Mouse (Mus musculus) heart, embryonic 10.5 days (tissue): ENCODE data around the gene 4931409K22Rik. TPM values are rescaled to one million over a fixed set of nuclear protein-coding genes. Genes with fewer than 3 reads are reported as not detected.
A peak's percentile ranks its signal among the peaks of the same experiment; 100 is the strongest.

ENCODE experiments used
- DNase-seq: peaks from one replicate; pipeline ENCODE4 v3.0.0-alpha.2; 2017; ENCODE audit warnings: low spot score
- H3K27ac ChIP-seq: fragments of 300-500 bp; sonication (generic); 2 replicates; pipeline ENCODE4 v1.5.1; 2016; ENCODE audit warnings: mild to moderate bottlenecking
- H3K27me3 ChIP-seq: fragments of 300-500 bp; sonication (generic); 2 replicates; pipeline ENCODE4 v1.6.1; 2016; ENCODE audit warnings: mild to moderate bottlenecking; ENCODE audit not compliant: poor library complexity, insufficient read depth, severe bottlenecking
- H3K36me3 ChIP-seq: fragments of 300-500 bp; sonication (generic); 2 replicates; pipeline ENCODE4 v1.6.1; 2016; ENCODE audit warnings: mild to moderate bottlenecking, moderate library complexity
- H3K4me1 ChIP-seq: fragments of 300-500 bp; sonication (generic); 2 replicates; pipeline ENCODE4 v1.6.1; 2016; ENCODE audit warnings: mild to moderate bottlenecking
- H3K4me3 ChIP-seq: fragments of 300-500 bp; sonication (generic); 2 replicates; pipeline ENCODE4 v1.5.1; 2016; ENCODE audit warnings: mild to moderate bottlenecking, moderate library complexity
- H3K9me3 ChIP-seq: fragments of 300-500 bp; sonication (generic); 2 replicates; pipeline ENCODE4 v1.6.1; 2016; ENCODE audit warnings: mild to moderate bottlenecking, moderate library complexity
- WGBS: fragments of 180-500 bp; shearing (Covaris S2); methylation state at CpG from one replicate; pipeline ENCODE4 v1.1.7; 2016; 5-methylcytosine and 5-hydroxymethylcytosine counted together
- polyA plus RNA-seq: library from polyadenylated mRNA; unstranded; fragments of >200 nt; fragmentation: Nextera tagmentation; extraction: Ambion mirVana; gene quantifications from 2 replicates; pipeline ENCODE4 v1.2.1, GENCODE M21; 2016

4931409K22Rik gene
- polyA plus RNA-seq, 1 experiment from 2014 or later: 0.09 TPM

DNA sequence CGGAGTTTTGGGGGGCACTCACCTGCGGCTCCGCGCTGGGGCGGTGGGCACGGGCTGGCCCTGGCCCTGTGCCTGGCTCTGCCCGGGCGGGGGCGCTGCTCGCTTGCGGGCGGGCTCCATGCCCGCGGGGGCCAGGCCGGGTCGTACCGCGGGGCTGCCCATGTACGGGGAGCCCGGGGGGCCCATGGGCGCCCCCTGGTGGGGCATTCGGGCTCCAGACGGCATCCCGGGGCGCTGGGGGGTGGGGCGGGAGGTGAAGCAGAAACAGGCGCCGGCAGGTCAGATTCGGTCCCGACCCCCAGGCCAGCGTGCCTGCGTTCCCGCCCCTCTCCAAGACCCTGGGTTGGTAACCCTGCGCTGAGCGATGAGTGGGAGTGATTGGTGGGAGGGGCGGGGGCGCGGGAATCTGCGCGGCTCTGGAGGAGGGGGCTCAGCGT lies 42.0 kb upstream of the 4931409K22Rik start:
- Histone ChIP-seq H3K27me3 (peaks cover 29% of the 10 kb centered on the region; the same call in 1 of the 2 replicates), H3K27ac (peak overlapping the region; percentile 86), H3K36me3 (peaks cover 35% of the 10 kb centered on the region), H3K4me1 (peaks cover 70% of the 10 kb centered on the region), H3K9me3 (no peaks in the 10 kb centered on the region), H3K4me3 (peak overlapping the region; percentile 68)
- WGBS: 1% methylated on average over 41 of the region's 41 CpGs
- no peak for DNase-seq

DNA sequence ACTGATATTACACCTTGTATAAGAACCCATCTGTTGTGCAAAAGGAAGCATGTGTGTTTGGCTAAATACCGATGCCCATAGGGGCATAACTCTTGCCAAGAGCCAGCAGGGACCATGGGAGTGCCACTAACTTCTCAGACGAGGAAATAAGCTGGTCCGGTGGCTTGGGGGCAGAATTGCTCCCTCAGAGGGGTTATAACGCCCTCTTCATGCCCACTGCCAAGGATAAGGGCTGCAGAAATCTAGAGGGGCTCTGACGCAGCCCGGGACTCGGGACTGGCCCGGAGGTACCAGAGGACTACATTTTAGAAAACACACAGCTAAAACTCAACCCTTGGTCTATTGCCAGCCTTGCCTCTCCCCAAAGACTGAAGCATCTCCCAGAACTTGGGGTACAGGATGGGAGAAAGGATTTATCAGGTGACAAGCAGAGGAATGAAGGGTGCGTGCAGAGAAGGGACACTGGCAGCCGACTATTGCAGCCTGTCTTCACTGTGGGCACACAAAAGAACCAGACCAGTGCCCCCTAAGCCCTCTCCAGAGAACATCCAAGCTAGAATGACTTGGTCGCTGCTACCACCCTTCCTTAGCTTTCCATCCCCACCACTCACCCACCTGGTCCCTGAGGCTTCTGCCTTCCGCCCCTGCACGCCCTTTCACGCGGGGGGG lies 41.4 kb upstream of the 4931409K22Rik start:
- Histone ChIP-seq H3K4me1 (peaks cover 70% of the 10 kb centered on the region), H3K4me3 (peak overlapping the region; percentile 68), H3K36me3 (peaks cover 40% of the 10 kb centered on the region), H3K9me3 (no peaks in the 10 kb centered on the region), H3K27me3 (peaks cover 29% of the 10 kb centered on the region; the same call in 1 of the 2 replicates), H3K27ac (peak overlapping the region; percentile 86)
- no peak for DNase-seq
- 28% methylated on average over 15 of the region's 15 CpGs for WGBS

DNA sequence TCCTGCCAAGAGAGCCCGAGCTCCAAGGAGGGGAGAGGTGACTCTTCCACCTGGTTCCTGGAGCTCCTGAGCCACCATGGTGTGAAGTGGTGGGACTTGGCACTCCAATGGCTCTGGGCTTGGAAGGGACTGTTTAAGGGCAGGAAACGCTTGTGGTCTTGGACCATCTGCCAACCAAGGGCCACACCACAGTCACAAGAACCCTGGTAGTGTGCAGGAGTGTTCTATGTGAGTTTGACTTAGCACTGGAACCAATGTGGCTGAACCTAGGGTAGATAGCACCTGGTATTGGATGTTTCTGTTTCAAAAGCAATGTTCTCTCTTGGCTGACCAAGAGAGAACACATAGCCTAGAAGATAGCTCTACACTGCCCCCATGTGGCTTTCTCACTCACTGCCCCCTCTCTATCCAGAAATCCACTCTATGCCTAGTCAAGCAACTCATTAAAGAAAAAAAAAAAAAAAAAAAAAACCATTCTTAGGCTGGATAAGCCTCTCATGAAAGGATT lies 40.7 kb upstream of the 4931409K22Rik start:
- H3K36me3 ChIP-seq: peaks cover 48% of the 10 kb centered on the region
- no peaks in the 10 kb centered on the region for H3K9me3 ChIP-seq
- H3K27me3 ChIP-seq: peaks cover 29% of the 10 kb centered on the region; the same call in 1 of the 2 replicates
- H3K4me1 ChIP-seq: peaks cover 70% of the 10 kb centered on the region
- no peak for DNase-seq
- no peak overlapping the region for H3K4me3 ChIP-seq
- H3K27ac ChIP-seq: no peak overlapping the region
- WGBS: 60% methylated on average over 2 of the region's 2 CpGs

DNA sequence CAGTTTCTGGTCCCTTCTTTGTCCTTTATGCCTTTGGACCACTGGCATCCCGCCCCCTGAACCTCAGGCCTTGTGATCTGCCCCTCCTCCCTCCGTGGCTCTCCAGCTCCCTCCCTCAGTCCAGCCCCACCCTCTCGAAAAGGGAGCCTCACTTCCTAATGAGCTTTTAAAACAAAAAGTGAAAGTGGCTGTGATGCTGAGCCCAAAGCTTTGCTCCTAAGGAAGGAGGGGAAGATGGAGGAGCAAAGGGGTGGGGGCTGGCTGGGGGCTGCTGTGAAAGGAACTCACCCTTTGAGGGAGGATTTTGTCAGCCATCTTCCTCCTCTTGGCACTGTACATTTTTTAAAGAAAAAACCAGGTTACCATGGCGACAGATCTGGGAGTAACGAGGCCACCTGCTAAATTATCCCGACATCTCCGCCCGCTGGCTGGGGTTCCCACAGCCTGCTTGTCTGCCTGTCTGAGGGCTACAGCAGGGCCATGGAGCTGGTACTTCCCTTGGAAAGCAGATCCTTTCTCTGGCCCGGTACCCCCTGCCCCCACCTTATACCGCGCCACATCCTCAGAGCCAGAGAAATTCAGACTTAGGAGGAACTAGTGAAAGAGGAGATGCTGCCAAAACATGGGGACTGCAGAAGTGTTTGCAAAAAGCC lies 40.0 kb upstream of the 4931409K22Rik start:
- no peak for DNase-seq
- H3K4me3 ChIP-seq: no peak overlapping the region
- H3K27ac ChIP-seq: no peak overlapping the region
- peaks cover 70% of the 10 kb centered on the region for H3K4me1 ChIP-seq
- WGBS: 54% methylated on average over 11 of the region's 11 CpGs
- H3K27me3 ChIP-seq: peaks cover 29% of the 10 kb centered on the region; the same call in 1 of the 2 replicates
- H3K9me3 ChIP-seq: no peaks in the 10 kb centered on the region
- H3K36me3 ChIP-seq: peaks cover 54% of the 10 kb centered on the region

DNA sequence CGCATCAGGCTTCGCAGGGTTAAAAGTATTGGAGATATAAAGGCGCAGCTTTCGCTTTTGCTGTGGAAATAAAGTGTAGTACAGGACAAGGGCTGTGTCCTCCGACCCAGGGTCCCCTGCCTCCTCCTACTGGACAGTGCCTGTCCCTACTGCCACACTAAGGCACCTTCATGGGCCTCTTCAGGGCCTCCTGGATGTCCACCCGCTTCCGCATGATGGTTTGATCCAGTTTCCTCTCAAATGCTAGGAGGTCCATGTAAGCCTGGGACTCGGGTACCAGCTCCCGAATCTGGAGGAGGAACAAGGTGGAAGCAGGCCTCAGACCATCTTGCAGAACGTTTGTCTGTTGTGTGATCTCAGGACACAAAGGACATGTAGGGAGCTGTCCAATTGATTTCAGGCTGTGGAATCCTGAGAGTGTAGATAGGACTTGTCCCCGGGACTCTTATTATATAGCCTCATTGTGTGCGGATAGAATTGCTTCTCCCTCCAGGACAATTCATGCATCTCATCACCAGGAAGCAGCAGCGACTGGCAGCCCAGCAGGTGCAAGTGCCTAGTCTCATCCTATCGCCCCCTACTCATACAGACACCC lies 39.3 kb upstream of the 4931409K22Rik start:
- Histone ChIP-seq H3K4me1 (peaks cover 72% of the 10 kb centered on the region), H3K27me3 (peaks cover 25% of the 10 kb centered on the region; the same call in 1 of the 2 replicates), H3K27ac (no peak overlapping the region), H3K9me3 (no peaks in the 10 kb centered on the region), H3K4me3 (no peak overlapping the region), H3K36me3 (peaks cover 62% of the 10 kb centered on the region)
- 78% methylated on average over 14 of the region's 14 CpGs for WGBS
- no peak for DNase-seq

DNA sequence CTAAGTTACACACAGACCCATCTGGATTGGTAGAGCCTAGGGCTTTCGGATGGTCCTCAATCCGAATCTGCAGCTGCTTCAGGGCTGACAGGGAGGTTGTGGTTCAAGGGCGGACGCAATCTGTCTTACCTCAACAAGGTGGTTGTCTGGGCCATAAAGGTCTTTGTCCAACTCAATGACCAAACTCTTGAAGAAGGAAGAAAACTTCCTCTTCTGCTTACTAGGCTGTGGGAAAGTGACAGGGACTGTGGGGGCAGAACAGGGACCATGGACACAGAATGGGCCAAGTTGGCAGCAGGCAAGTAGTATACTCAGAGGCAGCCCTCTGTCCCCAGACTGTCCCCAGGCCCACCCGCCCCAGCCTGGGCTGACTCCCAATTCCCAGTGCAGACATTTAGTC lies 38.7 kb upstream of the 4931409K22Rik start:
- no peak overlapping the region for H3K4me3 ChIP-seq
- H3K4me1 ChIP-seq: peaks cover 70% of the 10 kb centered on the region
- H3K27ac ChIP-seq: no peak overlapping the region
- no peak for DNase-seq
- peaks cover 66% of the 10 kb centered on the region for H3K36me3 ChIP-seq
- peaks cover 18% of the 10 kb centered on the region; the same call in 1 of the 2 replicates for H3K27me3 ChIP-seq
- no peaks in the 10 kb centered on the region for H3K9me3 ChIP-seq
- 90% methylated on average over 5 of the region's 5 CpGs for whole genome bisulfite sequencing

DNA sequence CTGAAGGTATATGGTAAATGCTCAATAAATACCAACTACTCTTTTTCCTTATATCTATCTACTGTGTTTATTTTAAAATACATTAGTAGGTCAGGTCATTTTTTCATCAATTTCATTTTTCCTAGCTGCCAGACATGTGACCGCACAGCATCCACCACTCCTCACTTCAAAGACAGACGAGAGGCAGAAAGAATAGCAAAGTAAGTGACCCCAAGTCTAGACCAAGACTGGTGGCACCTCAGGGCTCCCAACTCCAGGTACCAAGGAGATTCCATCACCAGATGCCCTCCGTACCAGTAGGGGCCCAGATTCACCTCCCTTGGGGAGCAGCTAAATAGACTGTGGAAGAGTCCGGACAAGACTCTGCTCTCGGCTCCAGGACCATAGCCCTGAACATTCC lies 37.7 kb upstream of the 4931409K22Rik start:
- Histone ChIP-seq H3K4me3 (no peak overlapping the region), H3K9me3 (no peaks in the 10 kb centered on the region), H3K36me3 (peaks cover 76% of the 10 kb centered on the region), H3K27ac (no peak overlapping the region), H3K4me1 (peaks cover 63% of the 10 kb centered on the region), H3K27me3 (peaks cover 11% of the 10 kb centered on the region; the same call in 1 of the 2 replicates)
- WGBS: 88% methylated on average over 5 of the region's 5 CpGs
- no peak for DNase-seq

DNA sequence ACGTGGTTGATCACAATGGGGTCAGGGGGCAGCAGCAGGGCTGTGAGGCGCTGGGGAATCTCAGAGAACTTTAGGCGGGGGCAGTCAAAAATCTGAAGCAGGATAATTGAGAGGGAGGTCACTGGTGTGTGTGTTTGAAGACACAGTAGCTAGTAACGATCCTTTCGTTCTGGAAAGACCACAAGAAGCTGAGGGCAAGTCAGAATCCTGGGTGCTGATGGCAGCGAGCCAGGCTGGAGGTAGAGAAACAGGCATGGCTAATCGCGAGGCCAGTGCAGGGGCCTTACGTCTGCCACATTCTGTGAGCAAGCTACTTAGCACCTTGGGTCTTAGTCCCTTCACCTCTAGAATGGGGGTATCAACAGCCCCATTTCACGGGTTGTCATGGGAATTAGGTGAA lies 37.3 kb upstream of the 4931409K22Rik start:
- no peak overlapping the region for H3K4me3 ChIP-seq
- H3K36me3 ChIP-seq: peaks cover 80% of the 10 kb centered on the region
- H3K27me3 ChIP-seq: 0 out of 2 replicates have a peak, but pooled peaks cover 7% of the 10 kb centered on the region
- H3K4me1 ChIP-seq: peaks cover 63% of the 10 kb centered on the region
- no peak for DNase-seq
- no peak overlapping the region for H3K27ac ChIP-seq
- no peaks in the 10 kb centered on the region for H3K9me3 ChIP-seq
- 71% methylated on average over 10 of the region's 10 CpGs for WGBS

DNA sequence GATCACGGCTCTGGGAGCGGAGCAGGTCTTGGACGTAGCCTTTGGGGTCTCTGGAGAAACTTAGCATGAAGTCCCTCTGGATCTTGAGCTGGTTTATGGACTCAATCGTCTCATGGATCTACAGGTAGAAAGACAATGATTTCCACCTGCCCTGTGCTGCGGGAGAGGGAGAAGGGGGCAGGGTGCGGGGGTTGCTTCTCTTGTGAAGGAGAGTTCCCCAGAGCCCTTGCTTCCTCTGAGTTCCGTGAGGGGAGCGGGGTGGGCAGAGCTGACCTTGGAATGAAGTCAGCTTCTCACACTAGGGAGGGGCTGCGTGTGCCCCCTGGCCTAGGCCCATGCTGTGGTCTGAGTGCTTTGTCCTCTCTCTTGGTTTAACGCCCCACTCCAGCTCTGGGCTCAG lies 36.6 kb upstream of the 4931409K22Rik start:
- WGBS: 85% methylated on average over 10 of the region's 10 CpGs
- Histone ChIP-seq H3K27me3 (0 out of 2 replicates have a peak, but pooled peaks cover under 1% of the 10 kb centered on the region), H3K4me3 (no peak overlapping the region), H3K36me3 (peaks cover 87% of the 10 kb centered on the region), H3K27ac (no peak overlapping the region), H3K9me3 (no peaks in the 10 kb centered on the region), H3K4me1 (peaks cover 63% of the 10 kb centered on the region)
- DNase-seq: no peak

DNA sequence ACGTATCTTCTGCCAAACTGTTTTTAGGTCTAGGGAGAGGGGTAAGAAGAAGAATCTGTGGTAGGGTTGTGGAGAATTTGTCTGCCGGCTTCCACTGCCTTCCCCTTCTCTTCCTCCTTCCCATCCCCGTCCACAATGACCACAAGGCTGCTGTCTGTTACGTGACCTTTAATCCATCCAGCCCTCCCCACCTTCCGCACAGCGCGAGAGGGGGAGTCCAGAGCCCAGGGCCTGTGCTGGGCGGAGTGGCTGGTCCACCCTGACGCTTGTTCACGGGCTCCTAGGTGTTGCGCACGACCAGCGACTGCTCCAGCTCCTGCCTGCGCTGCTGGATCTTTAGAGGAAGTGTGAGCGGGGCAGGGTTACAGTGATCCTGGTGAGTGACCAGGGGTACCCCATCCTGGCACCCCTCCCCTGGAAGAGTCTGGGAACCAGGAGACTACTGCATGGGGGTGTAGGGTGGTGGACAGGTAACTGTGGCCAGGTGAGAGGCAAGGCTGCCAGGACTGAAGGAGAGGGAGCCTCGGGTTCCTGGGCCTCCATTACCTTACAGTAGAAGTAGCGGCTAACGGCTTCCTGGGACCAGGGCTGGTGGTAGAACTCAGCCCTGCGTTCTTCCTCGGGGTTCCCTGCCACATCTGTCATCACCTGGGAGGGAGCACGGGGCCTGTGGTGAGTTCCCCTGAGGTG lies 36.0 kb upstream of the 4931409K22Rik start:
- DNase-seq: no peak
- no peaks in the 10 kb centered on the region for H3K9me3 ChIP-seq
- H3K27me3 ChIP-seq: no peaks in the 10 kb centered on the region
- WGBS: 69% methylated on average over 21 of the region's 21 CpGs
- no peak overlapping the region for H3K4me3 ChIP-seq
- H3K36me3 ChIP-seq: peaks cover 89% of the 10 kb centered on the region
- H3K27ac ChIP-seq: no peak overlapping the region
- H3K4me1 ChIP-seq: peaks cover 64% of the 10 kb centered on the region

DNA sequence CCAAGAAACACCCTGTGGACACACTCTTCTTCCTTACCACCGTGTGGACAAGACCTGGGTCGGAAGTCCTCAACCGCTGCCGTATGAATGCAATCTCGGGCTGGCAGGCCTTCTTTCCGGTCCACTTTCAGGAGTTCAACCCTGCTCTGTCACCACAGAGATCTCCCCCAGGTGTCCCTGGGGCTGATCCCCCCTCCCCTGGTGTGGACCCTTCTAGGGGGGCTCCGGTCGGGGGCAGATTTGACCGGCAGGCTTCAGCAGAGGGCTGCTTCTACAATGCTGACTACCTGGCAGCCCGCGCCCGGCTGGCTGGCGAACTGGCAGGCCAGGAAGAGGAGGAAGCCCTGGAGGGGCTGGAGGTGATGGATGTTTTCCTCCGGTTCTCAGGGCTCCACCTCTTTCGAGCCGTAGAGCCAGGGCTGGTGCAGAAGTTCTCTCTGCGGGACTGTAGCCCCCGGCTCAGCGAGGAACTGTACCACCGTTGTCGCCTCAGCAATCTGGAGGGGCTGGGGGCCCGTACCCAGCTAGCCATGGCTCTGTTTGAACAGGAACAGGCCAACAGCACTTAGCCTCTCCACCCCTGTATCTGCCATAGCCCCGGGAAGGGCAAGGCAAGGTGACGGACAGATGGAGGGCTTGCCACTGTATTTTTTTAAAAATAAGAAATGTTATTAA lies 35.3 kb upstream of the 4931409K22Rik start:
- WGBS: 64% methylated on average over 24 of the region's 24 CpGs

DNA sequence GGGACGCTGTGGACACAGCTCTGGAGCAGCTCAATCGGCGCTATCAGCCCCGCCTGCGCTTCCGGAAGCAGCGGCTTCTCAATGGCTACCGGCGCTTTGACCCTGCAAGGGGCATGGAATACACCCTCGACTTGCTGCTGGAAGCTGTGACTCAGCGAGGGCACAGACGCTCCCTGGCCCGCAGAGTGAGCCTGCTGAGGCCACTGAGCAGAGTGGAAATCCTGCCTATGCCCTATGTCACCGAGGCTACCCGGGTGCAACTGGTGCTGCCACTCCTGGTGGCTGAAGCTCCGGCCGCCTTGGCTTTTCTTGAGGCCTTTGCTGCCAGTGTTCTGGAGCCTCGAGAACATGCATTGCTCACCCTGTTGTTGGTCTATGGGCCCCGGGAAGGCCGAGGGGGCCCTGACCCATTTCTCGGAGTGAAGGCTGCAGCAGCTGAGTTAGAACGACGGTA lies 34.7 kb upstream of the 4931409K22Rik start:
- Histone ChIP-seq H3K9me3 (no peaks in the 10 kb centered on the region), H3K4me1 (peaks cover 61% of the 10 kb centered on the region), H3K36me3 (peaks cover 81% of the 10 kb centered on the region), H3K4me3 (peak overlapping the region; percentile 28), H3K27ac (peak overlapping the region; percentile 72; the same call in 1 of the 2 replicates), H3K27me3 (no peaks in the 10 kb centered on the region)
- no peak for DNase-seq
- WGBS: 26% methylated on average over 23 of the region's 23 CpGs

More for the DNA sequence above, 35.3 kb upstream of the 4931409K22Rik start:
- no peak for DNase-seq
- peaks cover 67% of the 10 kb centered on the region for H3K4me1 ChIP-seq
- H3K27me3 ChIP-seq: no peaks in the 10 kb centered on the region
- no peak overlapping the region; the same call in 1 of the 2 replicates for H3K4me3 ChIP-seq
- H3K9me3 ChIP-seq: no peaks in the 10 kb centered on the region
- H3K27ac ChIP-seq: peak overlapping the region; percentile 72
- peaks cover 86% of the 10 kb centered on the region for H3K36me3 ChIP-seq
